Mouse (Mus musculus): ENCODE data around the gene 1700029F12Rik. TPM values are rescaled to one million over a fixed set of nuclear protein-coding genes. Genes with fewer than 3 reads are reported as not detected.
A peak's percentile ranks its signal among the peaks of the same experiment; 100 is the strongest.

Gene 1700029F12Rik
- total RNA-seq, 2 experiments from 2014 or later, result not detected

GRCm38 (mm10) chr13:97051158-97051557 is 17.0 kb upstream of the 1700029F12Rik start:
- ATAC-seq (replicated peaks; ENCODE audit: poor library complexity, severe bottlenecking), result no peak

- no peak for ATAC-seq (replicated peaks; ENCODE audit: poor library complexity, severe bottlenecking)
Measured at GRCm38 (mm10) chr13:97030075-97030474, 4.1 kb downstream of the 1700029F12Rik start.

GRCm38 (mm10) chr13:97021906-97022305 is 12.3 kb downstream of the 1700029F12Rik start:
- no peak for ATAC-seq (replicated peaks; ENCODE audit: poor library complexity, severe bottlenecking)

GRCm38 (mm10) chr13:97020122-97020521 is 14.0 kb downstream of the 1700029F12Rik start:
- no peak for ATAC-seq (replicated peaks; ENCODE audit: poor library complexity, severe bottlenecking)

GRCm38 (mm10) chr13:97017711-97018110 is 16.5 kb downstream of the 1700029F12Rik start:
- ATAC-seq (replicated peaks; ENCODE audit: poor library complexity, severe bottlenecking), result no peak

GRCm38 (mm10) chr13:97014366-97014765 is 19.8 kb downstream of the 1700029F12Rik start:
- no peak for ATAC-seq (replicated peaks; ENCODE audit: poor library complexity, severe bottlenecking)

DNA sequence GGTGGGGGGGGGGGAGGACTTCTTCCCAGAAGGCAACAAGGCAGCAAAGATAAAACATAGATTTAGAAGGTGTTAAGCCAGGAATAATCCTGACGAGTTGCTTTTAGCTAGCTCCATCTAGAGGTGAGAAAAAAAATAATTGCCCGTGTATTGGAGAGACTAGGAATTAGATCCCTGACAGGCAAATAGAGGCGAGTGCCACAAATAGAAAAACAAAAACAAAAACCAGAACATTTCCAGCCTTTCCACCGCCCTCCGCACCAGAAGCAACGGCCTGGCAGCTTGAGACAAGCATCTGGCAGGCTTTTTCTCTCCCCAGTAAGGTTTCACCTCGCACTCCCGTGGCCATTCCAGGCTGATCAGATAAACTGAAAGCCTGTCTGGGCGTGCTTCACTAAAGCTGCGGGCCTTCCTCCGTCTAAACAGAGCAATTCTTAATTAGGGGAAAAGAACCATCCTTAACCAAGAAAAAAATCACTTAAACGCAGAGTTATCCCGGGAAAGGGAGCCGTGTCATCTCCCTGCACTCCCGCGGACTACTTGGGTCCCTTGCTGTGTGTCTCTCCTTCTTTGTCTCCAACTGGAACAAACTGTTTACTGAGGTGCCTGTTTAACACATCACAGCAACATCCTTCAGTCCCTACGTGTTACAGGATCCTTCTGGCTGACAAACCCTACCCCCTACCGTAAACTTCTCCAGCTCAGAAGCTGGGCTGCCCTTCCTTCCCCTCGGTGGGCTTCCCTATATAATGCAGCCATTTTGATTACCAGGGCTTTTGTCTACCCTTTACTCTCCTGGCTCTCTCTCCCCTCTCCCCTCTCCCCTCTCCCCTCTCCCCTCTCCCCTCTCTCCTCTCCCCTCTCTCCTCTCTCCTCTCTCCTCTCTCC is 25.7 kb downstream of the 1700029F12Rik start:
- ATAC-seq (replicated peaks; ENCODE audit: poor library complexity, severe bottlenecking), result peak; percentile 52

- ATAC-seq (replicated peaks; ENCODE audit: poor library complexity, severe bottlenecking), result peak; percentile 61
Measured at GRCm38 (mm10) chr13:97007501-97008265, 26.5 kb downstream of the 1700029F12Rik start.

- ATAC-seq (replicated peaks; ENCODE audit: poor library complexity, severe bottlenecking), result no peak
Measured at GRCm38 (mm10) chr13:97006784-97007183, 27.4 kb downstream of the 1700029F12Rik start.

- 0 out of 2 replicates have a peak, but pooled peaks have one; percentile 17 for ATAC-seq (replicated peaks; ENCODE audit: poor library complexity, severe bottlenecking)
Measured at GRCm38 (mm10) chr13:96997080-96997479, 37.1 kb downstream of the 1700029F12Rik start.

DNA sequence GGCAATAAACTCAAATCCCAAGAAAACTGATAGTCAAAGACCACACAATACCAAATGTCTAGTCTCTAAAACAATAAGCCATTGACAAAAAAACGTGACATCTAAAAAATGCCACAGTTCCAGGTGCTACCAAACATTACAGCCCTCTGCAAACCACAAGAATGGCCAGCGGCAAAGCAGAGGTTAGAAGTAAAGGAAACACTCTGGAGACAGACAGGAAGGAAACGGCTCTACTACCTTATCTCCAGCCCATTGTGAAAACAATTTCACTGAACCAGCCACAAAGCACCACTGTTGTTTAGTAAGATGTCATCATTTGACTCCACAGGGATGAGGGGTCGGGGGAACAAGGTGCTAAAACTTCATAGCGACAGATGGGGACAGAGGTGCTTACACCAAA is 38.9 kb downstream of the 1700029F12Rik start:
- ATAC-seq (replicated peaks; ENCODE audit: poor library complexity, severe bottlenecking), result peak; percentile 63

DNA sequence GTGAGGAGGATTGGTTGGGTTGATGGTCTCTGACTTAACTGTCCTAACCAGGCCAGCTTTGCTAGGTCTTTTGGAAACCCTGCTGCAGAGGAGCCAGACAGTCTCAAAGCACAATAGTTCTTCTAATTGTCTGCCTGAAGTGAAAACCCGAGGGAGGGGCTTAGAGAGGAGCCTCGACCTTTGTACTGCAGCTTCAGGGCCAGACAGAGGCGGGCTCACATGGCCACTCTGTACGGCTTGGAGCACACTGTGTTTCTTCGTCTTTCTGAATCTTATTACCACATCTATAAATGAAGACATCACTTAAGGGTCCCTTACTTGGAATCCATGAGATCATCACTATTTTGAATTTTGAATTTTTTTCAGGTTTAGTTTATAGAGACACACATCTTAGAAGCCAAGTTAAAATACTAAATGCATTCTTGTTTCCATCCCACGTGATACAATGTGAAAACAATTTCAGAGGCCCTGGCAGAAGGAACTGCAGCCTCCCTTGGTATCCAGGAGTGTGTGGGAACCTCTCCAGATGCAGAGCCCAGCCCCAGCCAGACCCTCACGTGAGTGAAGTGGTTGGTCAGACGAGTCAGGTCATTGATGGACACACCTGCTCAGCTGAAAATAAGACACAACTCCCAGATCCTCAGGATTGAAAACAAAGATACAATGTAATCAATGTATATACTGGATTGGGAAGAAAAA is 40.7 kb downstream of the 1700029F12Rik start:
- no peak for ATAC-seq (replicated peaks; ENCODE audit: poor library complexity, severe bottlenecking)

DNA sequence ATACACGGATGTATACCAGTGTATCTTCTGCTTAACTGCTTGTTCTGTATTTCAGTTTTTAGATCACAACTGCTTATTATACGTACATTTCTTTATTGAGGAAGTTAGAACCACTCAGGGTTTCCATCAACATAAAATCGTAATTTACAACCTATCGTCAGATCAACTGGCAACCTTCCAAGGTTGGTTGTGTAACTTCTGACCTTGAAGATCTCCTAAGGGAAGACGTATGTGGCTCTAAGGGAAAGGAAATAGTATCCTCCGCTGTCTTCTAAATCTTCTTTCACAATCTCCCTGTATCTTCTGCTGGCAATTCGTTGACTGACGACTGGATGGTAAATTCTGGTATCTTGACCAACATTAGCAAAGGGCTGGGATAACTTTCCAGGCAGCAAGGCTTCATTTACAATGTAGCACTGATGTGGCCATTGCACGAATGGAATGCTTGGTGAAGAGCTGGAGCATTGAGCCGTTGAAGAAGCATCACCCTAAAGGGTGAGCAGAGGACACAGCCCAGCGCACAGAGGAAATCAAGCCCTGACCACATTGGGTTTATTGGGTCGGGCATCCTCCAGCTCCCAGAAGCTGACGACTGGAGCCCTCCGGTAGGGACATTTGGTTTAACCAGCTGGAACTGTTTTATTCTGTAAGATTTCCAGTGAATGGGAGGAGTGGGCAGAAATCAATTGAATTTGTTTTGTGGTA is 43.4 kb downstream of the 1700029F12Rik start:
- peak; percentile 80 for ATAC-seq (replicated peaks; ENCODE audit: poor library complexity, severe bottlenecking)

DNA sequence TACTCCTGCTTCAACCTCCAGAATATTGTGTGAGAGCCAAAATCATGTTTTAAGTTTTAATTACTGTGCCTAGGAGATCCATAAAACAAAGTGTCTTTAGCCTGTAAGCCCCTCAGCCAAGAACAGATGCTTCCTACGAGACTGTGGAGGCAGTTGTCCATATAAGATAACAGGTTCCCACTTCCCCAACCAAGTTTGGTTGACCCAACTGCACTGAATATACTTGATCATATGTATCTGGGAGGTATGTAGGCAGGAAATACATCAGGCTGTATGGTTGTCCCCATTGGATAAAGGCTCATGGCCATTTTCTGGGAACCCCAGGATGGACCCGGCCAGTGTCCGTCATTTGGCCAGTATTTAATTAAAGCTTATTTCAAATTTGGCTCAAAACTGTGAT is 44.1 kb downstream of the 1700029F12Rik start:
- ATAC-seq (replicated peaks; ENCODE audit: poor library complexity, severe bottlenecking), result peak; percentile 52

DNA sequence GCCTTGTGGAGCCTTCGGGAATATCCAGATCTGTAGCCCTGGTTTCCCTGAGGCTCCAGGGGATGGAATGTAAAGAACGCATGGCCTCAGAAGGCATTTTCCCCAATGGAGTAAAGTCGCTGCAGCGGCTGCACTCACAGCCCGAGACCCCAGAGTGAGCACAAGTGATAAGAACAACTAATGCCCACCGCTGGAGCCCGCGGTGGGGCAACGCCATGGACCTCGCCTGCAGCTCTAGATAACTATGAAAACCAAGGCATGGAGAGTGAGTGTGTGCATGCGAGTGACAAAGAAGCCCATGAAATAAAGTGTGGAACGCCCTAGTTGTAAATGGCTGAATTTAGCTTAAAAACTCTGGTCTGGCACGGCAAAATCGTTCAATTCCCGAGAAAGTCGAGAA is 45.0 kb downstream of the 1700029F12Rik start:
- ATAC-seq (replicated peaks; ENCODE audit: poor library complexity, severe bottlenecking), result no peak

- ATAC-seq (replicated peaks; ENCODE audit: poor library complexity, severe bottlenecking), result no peak
Measured at GRCm38 (mm10) chr13:96985599-96986275, 48.4 kb downstream of the 1700029F12Rik start.

GRCm38 (mm10) chr13:96984688-96985087 is 49.5 kb downstream of the 1700029F12Rik start:
- no peak for ATAC-seq (replicated peaks; ENCODE audit: poor library complexity, severe bottlenecking)

DNA sequence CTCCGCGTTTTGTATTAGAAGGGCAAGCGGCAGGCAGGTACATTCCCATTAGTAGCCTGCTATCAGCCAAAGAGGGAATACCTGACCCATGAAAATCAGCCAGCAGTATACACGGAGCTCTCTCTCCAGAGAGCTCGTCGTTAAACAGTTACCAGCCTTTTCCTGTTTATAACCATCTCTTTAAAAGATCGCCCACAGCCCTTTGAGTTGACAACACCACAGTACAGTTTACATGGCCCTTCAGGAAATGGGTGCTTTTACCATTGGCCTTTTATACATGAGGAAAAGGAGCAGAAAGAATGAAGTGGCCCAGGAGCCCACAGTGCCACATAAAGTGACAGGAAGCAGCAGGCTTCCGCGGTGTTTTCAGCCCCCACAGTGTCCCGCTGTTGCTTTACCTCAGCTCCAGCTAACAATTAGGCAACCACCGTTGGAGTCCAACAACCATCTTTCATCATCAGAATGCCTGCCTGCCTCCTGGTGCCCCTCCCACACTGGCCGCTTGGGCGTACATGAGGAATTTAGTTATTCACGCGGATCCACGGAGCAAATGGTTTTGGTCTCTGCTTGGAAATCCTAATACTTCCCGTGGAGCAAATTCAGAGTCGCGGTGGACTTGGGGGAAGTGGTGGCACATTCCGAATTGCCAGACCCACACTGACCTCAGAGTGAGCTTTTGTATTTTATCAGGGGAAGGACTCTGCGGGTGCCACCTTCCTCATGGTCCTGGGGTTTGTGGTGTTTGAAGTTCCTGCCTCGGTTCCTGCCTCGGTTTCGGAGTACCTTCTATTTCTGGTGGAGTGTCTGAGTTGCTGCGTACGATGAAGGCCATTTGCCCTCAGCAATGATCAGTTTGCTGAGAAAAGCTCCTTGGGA is 50.7 kb downstream of the 1700029F12Rik start:
- ATAC-seq (replicated peaks; ENCODE audit: poor library complexity, severe bottlenecking), result peak; percentile 93
